Comparison of ENCODE assay signal across 11 mouse cellular contexts in genomic region chr11:11886403-11886998, GRCm38 (mm10). TPM values are rescaled to one million over a fixed set of nuclear protein-coding genes. Genes with fewer than 3 reads are reported as not detected.
A peak's percentile ranks its signal among the peaks of the same experiment; 100 is the strongest.
DNase-seq lines count a peak whose midpoint lies in the region; ATAC-seq and TF ChIP-seq lines count a peak whose summit lies in the region.
"Had no signal": no experiment of that assay in that cellular context is flagged by ENCODE, and none has a peak within 500 bp of the region (broad histone marks: within the 10 kb centered on the region; RNA-seq: fewer than 3 reads in every experiment).

No protein-coding gene starts in this region.

- peak overlapping the region; percentile 12 to 74 for H3K27ac ChIP-seq in heart, embryonic 14.5 days (replicated peaks in 1 of 2; ENCODE audit: control insufficient read depth in 1 of 2, insufficient read depth in 1 of 2, low read depth in 2 of 2, low read length in 2 of 2)
- H3K27ac ChIP-seq in ES-Bruce4 (ENCODE audit: insufficient read depth, low read length) (no peak overlapping the region), macrophage (peak overlapping the region; percentile 21; the same call in 1 of the 2 replicates)
- H3K27ac ChIP-seq: kidney, postnatal 0 days; limb, embryonic 15.5 days had no signal

- TF ChIP-seq EP300 in ES-Bruce4 (IDR thresholded peaks at IDR 0.05; ENCODE audit: insufficient read depth, low read depth, low read length): no peak

- no peaks in the 10 kb centered on the region for H3K27me3 ChIP-seq in heart, embryonic 14.5 days (ENCODE audit: control insufficient read depth, insufficient read depth, low read length)
- no peaks in the 10 kb centered on the region for H3K27me3 ChIP-seq in ES-Bruce4 (ENCODE audit: control insufficient read depth, insufficient read depth, low read length, poor library complexity, severe bottlenecking)
- H3K27me3 ChIP-seq: limb, embryonic 15.5 days had no signal

- 29% methylated on average over 4 of the region's 4 CpGs for WGBS in heart, embryonic 14.5 days
- 31% methylated on average over 4 of the region's 4 CpGs for WGBS in macrophage (ENCODE audit: missing documents)

- TF ChIP-seq POLR2A in ES-Bruce4 (IDR thresholded peaks at IDR 0.05; ENCODE audit: insufficient read depth, low read length): no peak

- intact Hi-C loops in heart, postnatal 14 days (cut with DNase I): no loop called here

- H3K9ac ChIP-seq in heart, embryonic 14.5 days (ENCODE audit: low read length): peak overlapping the region; percentile 67
- H3K9ac ChIP-seq in ES-Bruce4 (ENCODE audit: low read depth, poor library complexity, severe bottlenecking): peak overlapping the region; percentile 40; the same call in 1 of the 2 replicates
- H3K9ac ChIP-seq: limb, embryonic 15.5 days had no signal

- no peak for DNase-seq in heart, postnatal 14 days
- peak; percentile 16 for DNase-seq in induced T-regulatory cell, adult 2 months (ENCODE audit: low read depth)
- DNase-seq in kidney, adult 18-20 months: no peak
- DNase-seq in left cerebral cortex, adult 9 months (ENCODE audit: low spot score in 2 of 2): no peak
- DNase-seq in embryo, embryonic 11 days: no peak
- DNase-seq: adrenal gland, postnatal 14 days had no signal

- H3K9me3 ChIP-seq in heart, embryonic 14.5 days (ENCODE audit: control insufficient read depth, low read length): no peaks in the 10 kb centered on the region
- no peaks in the 10 kb centered on the region for H3K9me3 ChIP-seq in ES-Bruce4 (replicated peaks; ENCODE audit: control insufficient read depth, insufficient read depth, low read length, poor library complexity, severe bottlenecking)
- H3K9me3 ChIP-seq: limb, embryonic 15.5 days had no signal

- no peak for TF ChIP-seq CTCF in ES-Bruce4 (IDR thresholded peaks at IDR 0.05; ENCODE audit: low read depth, low read length)

- H3K79me2 ChIP-seq in macrophage (ENCODE audit: inconsistent target): no peaks in the 10 kb centered on the region

- no peaks in the 10 kb centered on the region for H3K36me3 ChIP-seq in heart, embryonic 14.5 days (ENCODE audit: control insufficient read depth, insufficient read depth, low read length)
- H3K36me3 ChIP-seq in ES-Bruce4 (ENCODE audit: control insufficient read depth, insufficient read depth, low read length, poor library complexity, severe bottlenecking): no peaks in the 10 kb centered on the region
- no peaks in the 10 kb centered on the region for H3K36me3 ChIP-seq in macrophage (ENCODE audit: inconsistent target)
- H3K36me3 ChIP-seq: limb, embryonic 15.5 days had no signal

- peak overlapping the region in 1 of 2 experiments; percentile 16; a peak in 2 of 4 replicates for H3K4me3 ChIP-seq in heart, embryonic 14.5 days (ENCODE audit: control insufficient read depth in 1 of 2, insufficient read depth in 1 of 2, low read depth in 1 of 2, low read length in 2 of 2)
- H3K4me3 ChIP-seq in ES-Bruce4 (ENCODE audit: low read depth, low read length): no peak overlapping the region
- H3K4me3 ChIP-seq in macrophage (ENCODE audit: inconsistent target): no peak overlapping the region
- H3K4me3 ChIP-seq: limb, embryonic 15.5 days had no signal

- H3K4me2 ChIP-seq in heart, embryonic 14.5 days (ENCODE audit: low read length): peak overlapping the region; percentile 7; the same call in 1 of the 2 replicates
- H3K4me2 ChIP-seq: limb, embryonic 15.5 days had no signal

- H3K4me1 ChIP-seq in heart, embryonic 14.5 days (ENCODE audit: control insufficient read depth in 2 of 2, insufficient read depth in 2 of 2, low read length in 2 of 2): peaks cover 7 to 33% of the 10 kb centered on the region in 2 experiments
- no peaks in the 10 kb centered on the region for H3K4me1 ChIP-seq in ES-Bruce4 (ENCODE audit: control insufficient read depth, insufficient read depth, low read length)

- no peak for ATAC-seq in heart, embryonic 14.5 days (ENCODE audit: insufficient number of reproducible peaks, insufficient read depth, low FRiP score, low read depth)

RNA-seq across cellular contexts. Expression of gene Ddc, which starts 11.4 kb away (rescaled TPM):
- 114 and 117 TPM in 2 replicates for polyA plus RNA-seq in heart, embryonic 14.5 days (2014; fragmentation: Nextera tagmentation; extraction: Ambion mirVana)
- total RNA-seq in heart, postnatal 14 days (2021): 1 to 10 TPM; 3.1 to 5.8 TPM
- 7.0 and 9.1 TPM in 2 replicates for polyA plus RNA-seq in ES-Bruce4 (2011; ENCODE audit: insufficient read depth, insufficient read length, low read depth, missing spikeins)
- total RNA-seq in macrophage (2018; cell fraction: chromatin; rRNA removed): 1 to 10 TPM in 1 of 26 experiments, not detected in 25; 1.0 TPM
- total RNA-seq in macrophage (2018; cell fraction: cytosol; rRNA removed): under 1 TPM in 1 of 26 experiments, not detected in 25; 0.19 TPM
- total RNA-seq in macrophage (2018; cell fraction: nucleus; rRNA removed): under 1 TPM in 1 of 26 experiments, not detected in 25; 0.65 TPM
- polyA plus RNA-seq in macrophage (2018): not detected in 3 replicates

Comparison
In these comparisons a context has a peak if more than half of its experiments do, and no peak if none do; other contexts are left out.
1. RNA of gene Ddc, which starts 11.4 kb away (polyA plus RNA-seq): 114 to 117 TPM in heart, embryonic 14.5 days; 7.0 to 9.1 TPM in ES-Bruce4 and not detected in macrophage; every median in the first group is over 10 times any median in the second.